Mouse (Mus musculus) urinary bladder, postnatal 14 days (tissue): ENCODE measurements around the gene Uhmk1.
"Not testable (repeated sequence)": the region's sequence is repeated elsewhere in the genome, so short reads cannot be mapped to it uniquely, and the experiment has no call there.

ENCODE experiments used
- DNase-seq: peaks from one replicate; pipeline ENCODE4 v3.0.0; 2021; ENCODE audit warnings: low spot score

Uhmk1 gene

GRCm38 (mm10) chr1:170214757-170215522 lies at the start of gene Uhmk1:
Uhmk1 (minus strand) TSS chr1:170215397.
- DNase-seq, result peak; percentile 92

DNA sequence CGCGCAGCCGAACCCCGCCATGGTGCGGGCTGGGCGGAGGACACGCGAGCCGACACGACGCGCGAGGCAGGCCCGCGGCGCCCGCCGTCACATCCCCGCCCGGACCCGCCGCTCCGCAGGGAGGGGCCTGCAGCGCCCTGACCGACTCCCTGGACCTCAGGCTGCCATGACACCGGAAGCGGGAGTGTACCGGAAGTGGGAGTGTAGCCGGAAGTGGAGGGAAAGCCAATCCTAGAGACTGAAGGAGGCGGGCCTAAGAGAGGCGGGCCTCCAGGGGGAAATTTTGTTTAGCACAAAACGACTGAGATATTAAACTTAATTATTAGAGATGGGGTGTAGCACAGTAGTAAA lies 40.3 kb upstream of the Uhmk1 start:
- DNase-seq, result peak; percentile 86

DNA sequence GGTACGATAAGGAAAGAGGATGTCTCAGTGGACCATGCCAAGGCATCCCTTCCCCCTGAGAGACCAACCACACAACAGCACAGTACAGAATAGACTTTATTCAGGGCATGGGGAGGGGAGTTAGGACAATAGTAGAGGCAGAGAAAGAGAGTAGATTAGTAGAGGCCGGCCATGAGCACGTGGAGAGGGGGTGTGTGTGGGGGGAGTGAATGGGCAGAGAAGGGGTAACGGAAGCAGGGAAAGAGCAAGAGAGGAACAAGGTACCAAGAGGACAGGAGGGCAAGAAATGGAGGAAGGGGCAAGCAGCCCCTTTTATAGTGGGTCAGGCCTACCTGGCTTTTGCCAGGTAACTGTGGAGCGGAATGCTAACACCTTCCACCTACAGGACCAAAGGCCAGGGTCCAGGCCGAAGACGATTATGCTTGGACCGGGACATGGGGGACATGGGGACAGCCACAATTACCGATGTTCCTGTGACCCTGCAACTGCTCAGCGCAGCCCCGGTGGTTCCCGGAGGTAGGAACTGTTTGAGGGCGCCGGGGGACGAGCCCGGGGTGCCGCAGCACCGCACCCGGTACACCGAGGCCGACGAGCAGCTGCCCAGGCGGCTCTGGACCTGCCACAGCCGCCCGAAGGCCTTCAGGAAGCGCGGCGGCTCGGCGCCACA lies 39.8 kb upstream of the Uhmk1 start:
- DNase-seq, result peak; percentile 3

DNA sequence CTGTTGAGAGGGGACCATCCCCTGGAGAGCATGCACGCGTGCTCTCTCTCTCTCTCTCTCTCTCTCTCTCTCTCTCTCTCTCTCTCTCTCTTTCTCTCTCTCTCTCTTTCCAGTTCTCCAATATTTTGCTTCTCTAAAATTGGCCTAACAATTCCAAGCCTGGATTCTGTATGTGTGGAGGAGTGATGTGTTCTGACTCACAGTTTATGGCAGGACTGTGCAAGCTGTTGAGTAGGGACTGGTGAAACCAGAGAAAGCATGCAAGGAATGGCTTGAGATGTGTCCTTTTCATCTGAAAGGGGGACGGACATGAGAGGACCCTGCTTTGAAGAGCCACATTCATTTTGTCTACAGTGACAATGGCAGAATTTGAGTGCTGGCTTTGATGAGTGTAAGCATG lies 29.8 kb upstream of the Uhmk1 start:
- DNase-seq, result no peak

DNA sequence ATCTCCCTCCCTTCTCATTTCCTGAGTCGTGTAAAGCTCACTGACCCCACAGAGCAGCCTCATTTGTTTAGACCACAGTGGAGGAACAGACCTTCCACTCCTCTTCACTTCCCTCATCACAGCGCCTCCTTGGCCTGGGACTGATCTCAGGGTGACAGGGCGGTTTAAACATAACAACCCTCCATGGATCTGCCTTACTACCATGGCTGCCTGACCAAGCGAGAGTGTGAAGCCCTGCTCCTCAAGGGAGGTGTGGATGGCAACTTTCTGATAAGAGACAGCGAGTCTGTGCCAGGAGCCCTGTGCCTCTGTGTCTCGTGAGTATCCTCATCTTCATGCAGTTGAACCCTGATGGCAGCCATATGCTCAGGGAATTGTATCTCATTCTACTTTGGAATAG lies 17.5 kb upstream of the Uhmk1 start, which contains the start of gene Sh2d1b2:
Gene Sh2d1b2 (plus strand): TSS at position 62 of the 400 bp plus-strand sequence.
- not testable (repeated sequence) for DNase-seq

GRCm38 (mm10) chr1:170223276-170223675 lies 8.1 kb upstream of the Uhmk1 start:
- DNase-seq, result no peak

DNA sequence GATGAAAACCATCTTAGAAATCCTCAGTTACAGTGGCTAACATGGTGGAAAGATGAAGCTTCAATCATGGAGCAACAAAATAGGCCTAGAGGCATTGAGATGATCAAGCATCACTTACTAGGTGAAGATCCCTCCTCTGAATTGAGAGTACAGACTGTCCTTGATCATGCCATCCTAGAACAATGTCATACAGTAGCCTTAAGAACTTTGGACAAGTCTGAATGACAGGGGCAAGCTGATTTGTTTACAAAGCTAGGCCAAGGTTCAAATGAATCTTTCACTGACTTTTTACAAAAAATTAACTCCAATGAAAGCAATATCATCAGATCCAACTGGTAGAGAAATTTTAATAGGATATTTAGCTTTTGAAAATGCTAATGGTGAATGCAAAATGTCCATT lies 5.2 kb upstream of the Uhmk1 start:
- DNase-seq, result no peak

DNA sequence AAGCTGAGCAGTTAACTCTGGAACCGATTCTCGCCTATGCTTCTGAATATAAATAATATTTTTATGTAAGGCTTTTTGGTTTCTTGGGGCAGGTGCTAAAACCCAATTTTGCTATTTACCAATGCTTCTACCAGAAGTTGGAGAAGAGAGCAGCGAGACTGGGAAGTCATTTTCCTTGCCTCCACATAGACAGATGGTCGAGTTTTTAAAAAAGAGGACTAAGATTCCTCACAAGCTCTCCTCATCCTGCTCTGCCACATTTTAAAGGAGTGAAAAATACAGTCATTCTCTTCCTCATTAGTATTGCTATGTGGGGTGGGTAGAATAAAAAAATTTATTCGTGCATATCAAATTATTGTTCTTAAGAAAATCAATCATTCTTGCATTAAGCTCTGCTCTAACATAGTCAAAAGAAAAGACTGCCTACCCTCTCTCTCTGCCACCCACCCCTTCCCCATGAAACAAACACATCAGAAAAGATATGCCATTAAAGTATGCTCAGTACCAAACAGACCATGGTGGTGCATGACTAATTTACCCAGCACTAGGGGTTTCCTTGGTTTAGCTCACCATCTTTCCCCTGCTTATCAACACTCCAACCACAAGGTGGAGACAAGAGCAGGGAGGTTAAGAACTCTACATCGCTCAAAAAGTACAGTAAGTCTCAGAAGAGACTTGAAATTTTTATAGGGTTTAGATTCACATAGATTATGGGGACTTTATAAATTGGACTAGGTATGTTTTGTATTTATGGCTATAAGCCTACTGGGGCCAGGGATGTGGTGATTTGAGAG lies 3.1 kb upstream of the Uhmk1 start:
- no peak for DNase-seq

DNA sequence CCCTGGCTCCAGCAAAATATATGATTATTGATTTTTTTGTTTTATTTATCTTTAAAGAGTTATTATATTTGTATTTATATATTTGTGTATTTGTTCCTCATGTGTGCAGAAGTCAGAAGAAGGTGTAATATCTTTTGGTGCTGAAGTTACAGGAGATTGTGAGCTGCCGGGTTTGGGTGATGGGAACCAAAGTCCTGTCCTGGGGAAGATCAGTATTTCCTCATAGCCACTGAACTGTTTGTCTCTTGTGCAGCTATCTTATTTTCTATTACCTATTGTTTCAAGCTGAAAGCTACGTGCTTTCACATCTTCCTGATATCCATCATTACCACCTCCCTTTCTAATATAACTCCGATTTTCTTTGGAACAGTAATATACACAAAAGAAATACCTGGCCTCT lies 393 bp upstream of the Uhmk1 start:
- DNase-seq, result no peak

DNA sequence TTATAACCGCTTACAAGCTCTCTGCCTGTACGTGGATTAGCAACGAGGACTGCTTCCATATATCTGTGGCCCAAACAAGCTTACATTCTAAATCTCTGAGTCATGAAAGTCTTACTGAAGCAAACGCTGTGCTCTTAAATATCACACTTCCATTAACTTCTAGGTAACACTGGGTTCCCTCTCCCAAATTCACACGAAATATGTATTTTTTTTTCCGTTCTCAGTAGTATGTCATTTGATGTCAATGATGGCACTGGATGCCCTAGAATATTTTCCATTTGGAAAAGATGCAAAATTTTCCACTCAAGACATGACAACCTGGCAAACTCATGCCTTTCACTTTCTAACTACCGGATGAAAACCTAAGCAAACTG lies 827 bp downstream of the Uhmk1 start:
- no peak for DNase-seq

DNA sequence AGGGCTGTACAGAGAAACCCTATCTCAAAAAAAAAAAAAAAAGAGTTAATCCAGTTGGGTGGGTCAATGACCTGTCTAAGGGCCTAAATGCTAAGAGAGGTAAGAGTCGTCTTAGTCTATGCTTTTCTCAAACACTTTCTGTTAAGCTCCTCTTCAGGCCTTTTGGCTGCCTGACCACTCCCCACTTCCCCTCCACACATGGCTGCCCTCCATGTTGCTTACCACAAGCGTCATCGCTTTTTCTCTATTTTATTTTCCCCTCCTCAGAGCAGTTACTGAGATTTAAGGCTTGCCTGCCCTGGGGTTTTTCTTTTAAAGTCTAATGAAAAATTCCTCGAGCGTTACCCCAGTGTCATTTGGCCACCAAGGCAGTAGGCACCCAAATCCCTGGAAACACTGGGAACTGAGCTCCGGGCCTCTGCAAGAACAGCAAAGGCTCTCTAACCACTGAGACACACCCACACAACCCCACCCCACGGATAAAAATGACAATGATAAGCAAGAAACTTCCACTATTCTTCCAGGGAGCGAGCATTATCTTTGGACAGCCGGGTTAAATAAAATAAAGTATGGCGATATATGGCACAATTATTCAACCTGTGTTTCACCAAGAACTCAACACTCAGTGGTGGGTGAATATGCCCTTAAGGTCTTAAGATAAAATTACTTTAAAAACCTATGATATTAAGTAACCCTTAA lies 1.9 kb downstream of the Uhmk1 start:
- no peak for DNase-seq

GRCm38 (mm10) chr1:170206395-170206794 lies 8.8 kb downstream of the Uhmk1 start:
- no peak for DNase-seq

DNA sequence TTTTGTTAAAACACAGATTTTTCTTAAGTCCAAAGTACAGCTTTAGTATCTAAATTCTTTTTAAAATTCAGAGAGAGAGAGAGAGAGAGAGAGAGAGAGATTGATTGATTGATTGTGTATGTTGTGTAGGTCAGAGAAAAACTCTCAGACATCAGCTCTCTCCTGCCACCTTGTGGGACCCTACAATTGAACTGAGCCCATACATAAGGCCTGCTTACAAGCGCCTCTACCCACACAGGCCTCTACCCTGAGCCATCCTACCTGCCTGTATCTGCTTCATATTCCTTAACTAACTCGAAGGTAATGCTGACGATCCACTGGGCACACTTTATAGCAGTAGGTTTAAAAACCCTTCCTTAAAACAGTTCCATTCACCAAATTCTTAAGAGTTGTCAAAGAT lies 14.8 kb downstream of the Uhmk1 start:
- peak; percentile 39 for DNase-seq

- no peak for DNase-seq
Observed at GRCm38 (mm10) chr1:170196211-170196610, 19.0 kb downstream of the Uhmk1 start.

DNA sequence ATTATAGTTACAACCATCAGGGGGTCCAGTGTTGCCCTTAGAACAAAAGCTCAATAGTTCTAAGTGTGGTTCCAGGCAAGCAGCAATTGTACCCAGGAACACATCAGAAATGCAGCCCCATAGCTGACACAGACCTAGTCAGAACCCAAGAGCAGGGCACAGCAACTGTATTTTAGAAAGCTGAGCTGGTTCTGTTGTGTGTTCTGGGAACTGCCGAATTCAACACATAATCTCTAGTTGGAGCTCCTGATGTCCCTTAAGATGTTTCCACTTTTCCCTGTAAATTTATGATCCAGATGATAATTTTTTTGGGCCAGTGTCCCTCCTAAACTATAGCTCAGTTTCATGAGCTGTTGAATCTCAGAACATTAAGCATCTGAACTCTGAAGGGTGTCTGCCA lies 23.3 kb downstream of the Uhmk1 start:
- no peak for DNase-seq

- no peak for DNase-seq
Observed at GRCm38 (mm10) chr1:170190225-170190624, 25.0 kb downstream of the Uhmk1 start.

DNA sequence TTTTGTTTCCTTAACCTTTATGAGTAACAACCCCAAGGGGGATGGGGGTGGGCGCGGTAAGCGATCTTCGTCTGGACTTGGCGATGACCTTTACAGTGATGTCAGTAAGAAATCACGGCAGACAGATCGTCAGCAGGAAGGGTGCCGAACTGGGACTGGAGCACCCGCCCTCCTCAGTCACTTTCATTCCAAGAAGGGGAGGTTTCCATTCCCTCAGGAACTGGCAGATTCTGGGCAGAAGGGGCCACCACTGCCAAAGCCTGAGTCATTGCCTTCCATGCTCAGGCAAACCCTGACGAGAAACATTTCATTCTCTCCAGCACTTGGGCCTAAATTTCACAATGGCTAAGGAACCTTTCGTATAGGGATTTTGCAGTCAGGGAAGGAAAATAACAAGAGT lies 26.6 kb downstream of the Uhmk1 start:
- DNase-seq, result peak; percentile 69

DNA sequence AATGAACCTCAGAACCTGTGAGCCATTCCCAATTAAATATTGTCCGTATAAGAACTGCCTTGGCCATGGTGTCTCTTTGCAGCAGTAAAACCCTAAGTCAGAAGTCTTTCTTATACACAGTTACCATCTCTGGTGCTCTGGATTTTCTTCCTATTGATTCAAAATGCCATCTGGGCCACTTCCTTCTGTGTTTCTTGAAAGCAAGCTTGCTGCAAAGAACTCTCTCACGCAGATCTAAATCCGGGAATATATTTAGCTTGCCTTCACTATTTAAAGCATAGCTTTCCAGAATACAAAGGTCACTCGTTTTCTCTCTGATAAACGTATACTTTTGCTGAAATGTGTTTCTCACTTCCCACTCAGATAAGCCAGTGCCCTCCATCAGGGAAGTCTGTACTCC lies 28.7 kb downstream of the Uhmk1 start:
- DNase-seq, result no peak

- DNase-seq, result no peak
Observed at GRCm38 (mm10) chr1:170185137-170185536, 30.1 kb downstream of the Uhmk1 start.

- peak; percentile 46 for DNase-seq
Observed at GRCm38 (mm10) chr1:170182706-170183105, 32.5 kb downstream of the Uhmk1 start.

DNA sequence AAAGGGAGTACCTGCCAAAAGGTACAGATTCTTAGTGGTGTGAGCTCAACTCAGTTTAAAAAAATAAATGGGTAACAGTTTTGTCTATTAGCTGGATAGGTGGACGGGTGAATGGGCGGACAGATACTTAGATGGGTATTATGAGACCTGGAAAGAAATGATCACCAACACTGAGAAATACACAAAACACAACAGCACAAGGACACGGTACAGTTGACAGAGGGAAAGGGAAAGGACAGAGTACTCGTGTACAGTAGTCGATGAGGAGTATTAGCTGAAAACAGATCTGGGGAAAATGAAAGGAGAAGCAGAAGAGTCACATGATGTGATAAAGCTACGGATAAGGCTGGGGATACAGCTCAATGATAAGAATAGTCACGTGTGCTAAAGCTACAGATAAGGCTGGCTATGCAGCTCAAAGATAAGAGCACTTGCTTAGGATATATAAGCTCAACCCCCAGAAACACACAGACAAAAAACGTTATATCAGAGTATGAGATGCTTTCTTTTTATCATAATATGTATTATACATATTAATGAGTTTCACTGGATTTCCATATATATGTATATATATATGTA lies 38.4 kb downstream of the Uhmk1 start:
- DNase-seq, result no peak

DNA sequence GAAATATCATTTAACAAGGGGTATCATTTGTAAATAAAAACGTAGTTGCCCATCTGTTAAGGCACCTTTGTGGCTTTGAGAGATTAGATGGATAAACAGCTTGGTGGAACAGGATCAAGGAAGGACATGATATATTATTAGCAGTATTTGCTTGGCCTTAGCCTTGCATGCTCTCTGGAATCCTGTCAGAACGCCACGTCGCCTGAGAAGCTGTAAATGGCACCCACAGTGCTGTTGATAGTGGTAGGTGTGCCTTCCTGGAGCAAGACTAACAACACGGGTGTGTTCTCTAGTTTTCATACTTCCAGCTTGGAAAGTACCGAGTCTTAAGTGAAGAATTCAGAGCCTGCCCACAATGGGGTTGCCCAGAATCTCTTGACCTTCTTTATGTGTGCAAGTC lies 39.3 kb downstream of the Uhmk1 start:
- DNase-seq, result no peak
